Mouse (Mus musculus): ENCODE results near the gene Ube2e2. TPM values are rescaled to one million over a fixed set of nuclear protein-coding genes. Genes with fewer than 3 reads are reported as not detected.

The Ube2e2 gene
- polyA plus RNA-seq, 1 experiment from 2014 or later, result 117 TPM

GRCm38 (mm10) chr14:18778993-18779675 lies 114.9 kb downstream of the Ube2e2 start:
- 87% methylated on average over 3 of the region's 3 CpGs for WGBS
- ATAC-seq (replicated peaks), result no peak
- H3K9me3 ChIP-seq, result no peaks in the 10 kb centered on the region

GRCm38 (mm10) chr14:18778241-18778640 lies 115.8 kb downstream of the Ube2e2 start:
- Histone ChIP-seq H3K4me2 (replicated peaks) (no peak overlapping the region), H3K27ac (replicated peaks) (no peak overlapping the region), H3K36me3 (no peaks in the 10 kb centered on the region), H3K4me1 (no peaks in the 10 kb centered on the region), H3K27me3 (no peaks in the 10 kb centered on the region), H3K4me3 (no peak overlapping the region), H3K9me3 (no peaks in the 10 kb centered on the region), H3K9ac (replicated peaks) (no peak overlapping the region)
- ATAC-seq (replicated peaks), result no peak
- 89% methylated on average over 5 of the region's 5 CpGs for WGBS

More at GRCm38 (mm10) chr14:18778993-18779675, 114.9 kb downstream of the Ube2e2 start:
- H3K9ac ChIP-seq (replicated peaks), result no peak overlapping the region
- no peaks in the 10 kb centered on the region for H3K27me3 ChIP-seq
- H3K4me3 ChIP-seq, result no peak overlapping the region
- no peaks in the 10 kb centered on the region for H3K4me1 ChIP-seq
- no peak overlapping the region for H3K4me2 ChIP-seq (replicated peaks)
- no peaks in the 10 kb centered on the region for H3K36me3 ChIP-seq
- H3K27ac ChIP-seq (replicated peaks), result no peak overlapping the region

GRCm38 (mm10) chr14:18776132-18776531 lies 117.9 kb downstream of the Ube2e2 start:
- Histone ChIP-seq H3K9me3 (no peaks in the 10 kb centered on the region), H3K27ac (replicated peaks) (no peak overlapping the region), H3K36me3 (no peaks in the 10 kb centered on the region), H3K9ac (replicated peaks) (no peak overlapping the region), H3K4me3 (no peak overlapping the region), H3K27me3 (no peaks in the 10 kb centered on the region), H3K4me2 (replicated peaks) (no peak overlapping the region), H3K4me1 (no peaks in the 10 kb centered on the region)
- no peak for ATAC-seq (replicated peaks)
- 73% methylated on average over 2 of the region's 2 CpGs for WGBS

- Histone ChIP-seq H3K4me1 (no peaks in the 10 kb centered on the region), H3K9ac (replicated peaks) (no peak overlapping the region)
Observed at GRCm38 (mm10) chr14:18773724-18774123, 120.3 kb downstream of the Ube2e2 start.

GRCm38 (mm10) chr14:18759601-18760356 lies 134.3 kb downstream of the Ube2e2 start:
- WGBS, result 59% methylated on average over 6 of the region's 6 CpGs

More at GRCm38 (mm10) chr14:18773724-18774123, 120.3 kb downstream of the Ube2e2 start:
- no peaks in the 10 kb centered on the region for H3K36me3 ChIP-seq
- no peaks in the 10 kb centered on the region for H3K9me3 ChIP-seq
- ATAC-seq (replicated peaks), result no peak
- WGBS, result 58% methylated on average over 2 of the region's 2 CpGs
- H3K27ac ChIP-seq (replicated peaks), result no peak overlapping the region
- no peak overlapping the region for H3K4me3 ChIP-seq
- no peaks in the 10 kb centered on the region for H3K27me3 ChIP-seq
- H3K4me2 ChIP-seq (replicated peaks), result no peak overlapping the region

GRCm38 (mm10) chr14:18758595-18759532 lies 135.2 kb downstream of the Ube2e2 start:
- ATAC-seq (replicated peaks), result peak; percentile 53
- no peaks in the 10 kb centered on the region for H3K9me3 ChIP-seq
- no peaks in the 10 kb centered on the region for H3K36me3 ChIP-seq
- H3K9ac ChIP-seq (replicated peaks), result no peak overlapping the region
- H3K27ac ChIP-seq (replicated peaks), result peak overlapping the region; percentile 40
- peaks cover 11% of the 10 kb centered on the region for H3K4me1 ChIP-seq
- no peaks in the 10 kb centered on the region for H3K27me3 ChIP-seq
- H3K4me3 ChIP-seq, result no peak overlapping the region
- no peak overlapping the region for H3K4me2 ChIP-seq (replicated peaks)
- 43% methylated on average over 2 of the region's 2 CpGs for WGBS

More at GRCm38 (mm10) chr14:18759601-18760356, 134.3 kb downstream of the Ube2e2 start:
- peak; percentile 44 for ATAC-seq (replicated peaks)
- H3K27me3 ChIP-seq, result no peaks in the 10 kb centered on the region
- H3K9me3 ChIP-seq, result no peaks in the 10 kb centered on the region
- no peaks in the 10 kb centered on the region for H3K36me3 ChIP-seq
- H3K4me1 ChIP-seq, result peaks cover 11% of the 10 kb centered on the region
- H3K27ac ChIP-seq (replicated peaks), result peak overlapping the region; percentile 40; the same call in 1 of the 2 replicates
- H3K9ac ChIP-seq (replicated peaks), result no peak overlapping the region
- H3K4me3 ChIP-seq, result no peak overlapping the region
- H3K4me2 ChIP-seq (replicated peaks), result no peak overlapping the region

- Histone ChIP-seq H3K9ac (replicated peaks) (no peak overlapping the region), H3K27ac (replicated peaks) (no peak overlapping the region), H3K36me3 (no peaks in the 10 kb centered on the region), H3K9me3 (no peaks in the 10 kb centered on the region), H3K27me3 (no peaks in the 10 kb centered on the region), H3K4me3 (no peak overlapping the region), H3K4me1 (peaks cover 11% of the 10 kb centered on the region), H3K4me2 (replicated peaks) (no peak overlapping the region)
- ATAC-seq (replicated peaks), result no peak
- 83% methylated on average over 2 of the region's 2 CpGs for WGBS
Observed at GRCm38 (mm10) chr14:18758003-18758402, 136.1 kb downstream of the Ube2e2 start.

GRCm38 (mm10) chr14:18755410-18755809 lies 138.7 kb downstream of the Ube2e2 start:
- Histone ChIP-seq H3K4me2 (replicated peaks) (no peak overlapping the region), H3K4me3 (no peak overlapping the region), H3K9me3 (no peaks in the 10 kb centered on the region), H3K36me3 (no peaks in the 10 kb centered on the region), H3K4me1 (peaks cover 11% of the 10 kb centered on the region), H3K27ac (replicated peaks) (no peak overlapping the region), H3K27me3 (no peaks in the 10 kb centered on the region), H3K9ac (replicated peaks) (no peak overlapping the region)
- WGBS, result 83% methylated on average over 1 of the region's 1 CpGs
- ATAC-seq (replicated peaks), result no peak

- Histone ChIP-seq H3K9ac (replicated peaks) (no peak overlapping the region), H3K4me3 (no peak overlapping the region), H3K4me2 (replicated peaks) (no peak overlapping the region), H3K9me3 (no peaks in the 10 kb centered on the region), H3K27me3 (no peaks in the 10 kb centered on the region), H3K4me1 (peaks cover 10% of the 10 kb centered on the region), H3K36me3 (no peaks in the 10 kb centered on the region), H3K27ac (replicated peaks) (no peak overlapping the region)
- 86% methylated on average over 2 of the region's 2 CpGs for WGBS
- no peak for ATAC-seq (replicated peaks)
Observed at GRCm38 (mm10) chr14:18754595-18754994, 139.5 kb downstream of the Ube2e2 start.

GRCm38 (mm10) chr14:18754001-18754400 lies 140.1 kb downstream of the Ube2e2 start:
- Histone ChIP-seq H3K27me3 (no peaks in the 10 kb centered on the region), H3K4me1 (peaks cover 6% of the 10 kb centered on the region), H3K27ac (replicated peaks) (no peak overlapping the region), H3K4me2 (replicated peaks) (no peak overlapping the region), H3K4me3 (no peak overlapping the region), H3K36me3 (no peaks in the 10 kb centered on the region), H3K9me3 (0 out of 2 replicates have a peak, but pooled peaks cover under 1% of the 10 kb centered on the region), H3K9ac (replicated peaks) (no peak overlapping the region)
- WGBS, result 87% methylated on average over 2 of the region's 2 CpGs
- ATAC-seq (replicated peaks), result no peak

- 79% methylated on average over 4 of the region's 4 CpGs for WGBS
- Histone ChIP-seq H3K4me3 (no peak overlapping the region), H3K9ac (replicated peaks) (no peak overlapping the region), H3K27ac (replicated peaks) (no peak overlapping the region), H3K27me3 (no peaks in the 10 kb centered on the region), H3K9me3 (no peaks in the 10 kb centered on the region), H3K4me1 (no peaks in the 10 kb centered on the region), H3K36me3 (no peaks in the 10 kb centered on the region), H3K4me2 (replicated peaks) (no peak overlapping the region)
- ATAC-seq (replicated peaks), result no peak
Observed at GRCm38 (mm10) chr14:18731154-18731553, 162.9 kb downstream of the Ube2e2 start.

Data from forebrain, embryonic 15.5 days (tissue).